Mouse (Mus musculus): ENCODE results near the gene H1f0. TPM values are rescaled to one million over a fixed set of nuclear protein-coding genes. Genes with fewer than 3 reads are reported as not detected.

Gene H1f0
- total RNA-seq (2021): 100 to 1,000 TPM; 262 to 304 TPM

DNA sequence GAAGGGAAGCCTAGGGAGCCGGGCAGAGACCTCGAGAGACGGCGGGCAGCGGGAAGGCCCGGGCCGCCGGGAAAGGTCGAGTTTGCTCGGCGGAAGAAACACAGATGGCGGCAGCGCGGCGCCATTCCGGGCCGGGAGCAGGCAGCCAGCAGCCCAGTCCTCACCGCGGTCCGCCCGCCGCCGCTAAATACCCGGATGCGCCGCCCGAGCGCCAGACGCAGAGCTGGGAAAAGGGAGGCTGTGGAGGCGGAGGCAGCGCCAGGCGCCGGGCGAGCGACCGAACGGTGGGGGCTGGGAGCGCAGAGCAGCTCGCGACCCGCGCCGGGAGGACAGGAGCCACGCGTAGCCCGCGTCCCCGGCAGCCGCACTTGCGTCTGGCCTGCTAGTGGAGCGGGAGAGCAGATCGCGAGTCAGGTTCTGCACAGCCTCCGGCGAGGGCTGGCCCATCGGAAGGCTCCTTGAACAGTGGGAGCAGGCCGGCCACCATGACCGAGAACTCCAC, at the start of gene H1f0:
Gene H1f0, plus strand, starts transcription at position 214 of the 502 bp plus-strand sequence.
- peak; percentile 98 for DNase-seq

DNA sequence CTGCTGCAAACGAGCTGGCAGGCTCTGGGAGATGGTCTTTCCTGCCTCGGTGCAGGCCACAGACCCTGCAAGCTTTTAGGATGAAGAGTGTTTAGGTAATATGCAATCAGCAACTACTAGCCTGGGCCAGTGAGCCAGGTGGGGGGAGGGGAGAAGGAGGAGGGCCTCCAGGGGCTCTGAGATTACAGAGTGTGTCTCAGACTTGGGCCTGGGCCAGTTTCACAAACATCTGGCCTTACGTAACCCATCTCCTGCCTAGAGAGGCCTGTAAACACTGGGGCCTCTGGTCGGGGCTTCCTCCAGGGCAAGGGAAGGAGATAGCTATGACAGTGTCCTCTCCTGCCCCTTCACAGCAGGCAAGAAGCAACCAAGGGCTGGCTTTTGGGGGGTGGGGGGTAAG, 49.4 kb upstream of the H1f0 start:
- DNase-seq: peak; percentile 92

DNA sequence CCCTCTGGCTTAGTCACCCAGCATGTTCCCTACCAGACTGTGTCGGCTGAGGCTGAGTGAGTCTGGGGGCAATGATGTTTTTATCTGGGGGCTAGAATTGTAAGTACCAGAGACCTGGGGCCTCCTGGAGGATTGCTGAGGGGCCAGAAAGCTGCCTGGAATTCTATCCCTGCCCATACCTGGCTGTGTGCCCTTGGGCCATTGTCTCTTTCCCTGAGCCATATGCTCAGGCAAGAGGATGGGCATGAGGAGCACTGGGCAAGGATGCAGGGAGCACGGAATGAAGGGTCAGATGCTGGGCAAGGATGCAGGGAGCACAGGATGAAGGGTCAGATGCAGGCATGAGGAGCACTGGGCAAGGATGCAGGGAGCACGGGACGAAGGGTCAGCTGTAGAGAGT, 48.2 kb upstream of the H1f0 start:
- DNase-seq: no peak

DNA sequence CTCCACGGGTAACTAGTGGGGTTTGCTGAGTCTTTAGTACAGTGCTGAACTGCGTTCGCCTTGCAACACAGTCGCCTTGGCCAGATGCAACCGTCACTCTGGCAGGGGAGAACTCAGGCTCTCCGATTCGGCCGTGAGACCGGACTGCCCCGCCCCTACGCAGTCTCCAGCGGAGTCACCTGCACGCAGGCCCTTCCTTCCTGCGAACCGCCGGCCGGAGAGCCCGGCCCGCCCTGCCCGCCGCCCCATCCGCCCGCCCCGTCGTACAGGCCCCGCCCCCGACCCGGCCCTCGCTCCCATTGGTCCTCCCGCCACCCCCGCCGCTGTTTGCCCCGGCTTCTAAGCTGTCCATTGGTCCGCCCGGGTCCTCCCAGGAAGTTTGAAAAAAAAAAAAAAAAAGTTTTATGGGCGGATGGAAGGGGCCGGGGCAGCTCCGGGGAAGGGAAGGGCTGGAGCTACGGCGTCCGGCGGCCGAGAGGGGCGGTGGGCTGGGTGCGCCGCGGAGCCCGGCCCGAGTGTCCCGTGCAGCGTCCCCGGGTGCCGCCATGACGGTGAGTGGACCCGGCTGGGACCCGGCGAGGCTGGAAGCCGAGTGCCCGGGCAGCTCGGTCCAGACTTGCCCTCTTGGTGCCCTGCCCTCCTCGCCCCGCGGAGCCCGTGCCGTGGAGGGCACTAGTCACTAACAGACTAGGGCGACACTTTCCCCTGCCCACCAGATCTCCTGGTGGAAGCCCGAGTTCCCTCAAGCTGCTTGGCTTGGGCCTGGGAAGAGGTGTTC, 45.4 kb upstream of the H1f0 start:
- peak; percentile 92 for DNase-seq

DNA sequence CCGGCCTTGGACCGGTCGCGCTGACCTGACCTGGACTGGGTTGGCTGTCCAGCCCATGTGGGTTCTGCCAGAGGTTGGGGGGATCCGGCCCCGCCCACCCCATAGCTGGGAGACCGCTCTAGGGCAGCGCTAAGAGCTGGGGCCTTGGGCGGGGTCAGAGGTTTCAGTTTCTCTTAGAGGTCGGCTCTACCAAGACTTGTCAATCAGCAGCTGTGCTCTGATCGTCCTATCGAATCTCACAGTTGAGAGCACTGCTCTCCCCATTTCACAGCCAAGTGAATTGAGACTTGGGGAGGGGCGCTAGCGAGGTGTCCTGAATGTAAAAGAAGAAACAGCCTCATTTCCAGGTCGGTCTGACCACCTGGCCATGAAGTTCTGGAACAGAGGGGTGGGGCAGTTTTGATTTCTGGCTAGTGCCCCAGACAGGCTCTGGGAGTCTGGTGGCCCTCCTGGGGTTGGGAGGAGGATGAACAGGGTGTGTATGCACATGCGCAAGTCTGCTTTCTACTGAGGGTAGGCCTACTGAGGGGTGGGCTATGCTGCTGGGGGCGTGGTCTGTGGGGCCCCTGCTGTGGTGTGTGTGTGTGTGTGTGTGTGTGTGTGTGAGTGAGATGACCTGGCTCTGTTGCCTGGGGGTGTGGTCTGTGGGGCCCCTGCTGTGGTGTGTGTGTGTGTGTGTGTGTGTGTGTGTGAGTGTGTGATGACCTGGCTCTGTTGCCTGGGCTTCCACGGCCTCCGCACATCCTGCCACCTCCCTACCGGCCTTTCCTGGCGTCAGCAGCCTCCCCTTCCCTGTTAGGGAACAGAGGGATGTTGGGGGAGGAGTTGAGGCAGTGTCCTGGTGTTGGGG, 44.6 kb upstream of the H1f0 start:
- DNase-seq: peak; percentile 71

DNA sequence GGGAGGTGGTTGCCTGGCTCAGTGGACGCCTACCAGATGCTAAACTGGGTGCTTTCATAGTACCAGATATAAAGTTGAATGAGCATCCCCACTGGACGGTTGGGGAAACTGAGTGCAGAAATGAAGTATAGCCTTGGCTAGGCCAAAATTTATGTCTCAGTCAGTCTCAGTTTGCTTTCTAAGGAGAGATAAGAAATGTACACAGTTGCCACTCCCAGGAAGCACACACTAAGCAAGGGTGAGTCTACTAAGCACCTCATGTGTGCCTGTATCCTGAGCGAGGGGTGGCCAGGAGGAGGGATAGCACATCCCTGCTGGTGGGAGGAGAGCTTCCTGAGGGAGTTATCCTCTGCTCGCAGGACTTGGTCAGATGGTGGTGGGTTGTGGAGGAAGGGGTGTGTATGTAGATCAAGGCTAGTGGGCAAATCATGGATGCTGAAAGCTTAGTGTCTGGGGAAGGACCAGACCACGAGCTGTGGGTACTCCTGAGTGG, 43.9 kb upstream of the H1f0 start:
- DNase-seq: no peak

DNA sequence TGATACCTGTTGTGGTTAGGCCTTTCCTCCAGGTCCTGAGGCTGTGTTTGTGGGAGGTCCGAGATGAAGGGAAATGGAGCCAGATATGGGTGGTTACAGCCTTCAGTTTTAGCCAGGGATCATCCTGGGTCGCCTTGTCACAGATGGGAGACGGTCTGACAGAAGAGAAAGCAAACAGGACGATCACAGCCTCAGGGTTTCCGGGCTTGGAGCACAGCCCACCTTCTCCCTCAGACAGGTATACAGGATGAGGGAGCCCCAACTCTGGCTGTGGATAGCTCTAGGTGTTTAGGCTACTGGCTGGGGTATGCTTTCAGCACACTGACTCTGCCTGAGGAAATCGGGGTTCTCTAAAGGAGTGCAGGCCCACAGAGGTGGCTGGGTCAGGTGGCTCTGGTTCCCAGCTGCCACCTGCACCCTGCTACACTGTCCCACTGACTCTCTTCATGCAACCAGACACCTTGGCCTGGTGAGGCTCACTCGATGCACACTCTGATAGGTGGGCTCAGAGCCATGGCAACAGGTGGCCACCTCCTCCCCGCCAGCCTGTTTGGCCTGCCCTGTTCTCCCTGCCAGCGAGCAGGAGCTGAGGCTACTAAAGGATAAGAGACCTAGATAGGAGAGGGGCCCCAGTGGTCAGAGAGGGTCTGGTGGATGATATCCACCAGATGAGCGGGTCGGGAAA, 41.6 kb upstream of the H1f0 start:
- no peak for DNase-seq

DNA sequence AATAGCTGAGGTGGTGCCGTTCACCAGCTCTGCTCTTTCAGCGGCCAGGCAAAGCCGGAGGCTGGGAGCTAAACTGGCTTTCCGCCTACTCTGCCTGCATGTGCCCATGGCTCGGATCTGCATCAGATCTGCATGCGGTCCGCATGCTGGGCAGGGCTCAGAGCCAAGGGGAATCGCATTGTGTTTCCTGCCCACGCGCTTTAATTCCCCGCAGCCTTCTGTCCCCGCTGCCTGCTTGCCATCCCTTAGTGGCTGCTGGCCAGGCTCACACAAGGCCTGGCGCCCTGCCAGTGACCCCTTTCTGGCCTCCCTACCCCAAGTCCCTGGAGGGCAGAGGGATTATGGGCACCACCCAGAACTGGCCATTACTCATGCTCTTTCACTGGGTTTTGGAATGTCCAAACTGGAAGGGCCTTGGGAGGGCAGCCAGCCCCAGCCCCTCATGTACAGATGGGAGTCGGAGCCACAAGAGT, 39.7 kb upstream of the H1f0 start:
- DNase-seq: peak; percentile 77

DNA sequence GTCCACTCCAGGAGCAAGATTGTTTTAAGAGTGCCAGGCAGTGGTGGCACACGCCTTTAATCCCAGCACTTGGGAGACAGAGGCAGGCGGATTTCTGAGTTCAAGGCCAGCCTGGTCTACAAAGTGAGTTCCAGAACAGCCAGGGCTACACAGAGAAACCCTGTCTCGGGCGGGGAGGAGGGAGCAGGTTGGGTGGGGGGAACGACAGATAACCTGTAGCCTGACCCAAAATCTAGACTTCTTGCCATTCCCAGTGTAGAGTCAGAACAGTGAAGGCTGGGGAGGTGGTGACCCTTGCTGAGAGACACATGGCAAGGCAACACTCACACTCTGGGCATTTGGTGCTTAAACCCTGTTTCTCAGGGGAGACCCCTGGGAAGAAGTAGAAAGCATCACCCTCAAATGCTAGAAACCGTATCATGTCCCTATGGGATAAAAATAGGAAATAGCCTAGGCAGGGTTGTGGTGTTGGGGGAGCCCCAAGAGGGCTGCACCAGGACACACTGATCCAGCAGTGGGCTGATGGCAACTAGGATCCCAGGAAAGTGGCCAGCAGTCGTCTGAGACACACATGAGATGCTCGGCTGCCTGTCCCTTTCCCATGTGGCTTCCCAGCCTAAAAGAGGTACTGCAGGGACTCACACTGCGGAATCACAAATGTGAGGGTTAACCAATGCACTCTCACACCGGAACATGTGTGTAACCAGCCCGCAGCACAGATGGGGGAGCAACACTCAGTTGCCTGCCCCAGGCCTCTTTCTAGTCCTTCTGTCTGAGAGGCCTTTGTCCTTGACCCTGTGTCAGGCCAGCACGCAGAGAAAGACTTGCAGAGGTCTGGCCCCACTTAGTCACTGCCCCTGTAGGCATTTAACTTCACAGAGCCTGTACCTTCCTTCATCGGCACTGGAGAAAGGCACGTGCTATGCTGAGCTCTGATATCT, 38.8 kb upstream of the H1f0 start:
- DNase-seq: no peak

DNA sequence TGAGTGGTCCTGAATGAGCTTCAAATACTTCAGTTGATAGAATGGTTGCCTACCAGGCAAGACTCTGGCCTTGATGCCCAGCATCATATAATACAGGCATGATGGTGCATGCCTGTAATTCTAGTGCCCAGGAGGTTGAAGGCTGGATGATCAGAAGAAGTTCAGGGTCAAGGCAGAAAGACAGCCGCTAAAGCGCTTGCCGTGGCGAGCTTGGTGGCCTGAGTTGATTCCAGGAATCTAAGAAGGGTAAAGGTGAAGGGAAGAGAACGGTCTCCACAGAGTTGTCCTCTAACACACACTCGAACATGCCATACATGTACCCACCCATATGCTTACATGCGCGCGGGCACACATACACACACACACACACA, 38.2 kb upstream of the H1f0 start:
- DNase-seq: no peak

DNA sequence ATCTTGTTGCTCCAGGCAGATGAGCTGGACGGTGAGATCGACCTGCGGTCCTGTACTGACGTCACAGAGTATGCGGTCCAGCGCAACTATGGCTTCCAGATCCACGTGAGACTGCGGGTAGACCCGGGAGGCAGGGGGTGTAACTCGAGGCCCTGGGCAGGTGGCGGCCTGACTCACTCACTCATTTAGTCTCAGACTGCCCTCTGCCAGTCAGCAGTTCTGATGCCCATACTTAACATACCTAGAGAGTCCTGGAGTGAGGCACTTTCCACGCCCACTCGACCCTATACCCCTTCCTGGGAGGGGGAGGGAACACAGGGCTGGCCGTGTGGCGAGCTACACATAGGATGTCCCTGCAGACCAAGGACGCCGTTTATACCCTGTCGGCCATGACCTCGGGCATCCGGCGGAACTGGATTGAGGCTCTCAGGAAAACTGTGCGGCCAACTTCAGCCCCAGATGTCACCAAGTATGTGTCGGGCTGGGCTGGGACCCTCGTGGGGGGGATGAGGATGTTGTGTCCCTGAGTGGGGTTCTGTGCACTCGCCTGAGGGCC, 37.2 kb upstream of the H1f0 start:
- DNase-seq: no peak

DNA sequence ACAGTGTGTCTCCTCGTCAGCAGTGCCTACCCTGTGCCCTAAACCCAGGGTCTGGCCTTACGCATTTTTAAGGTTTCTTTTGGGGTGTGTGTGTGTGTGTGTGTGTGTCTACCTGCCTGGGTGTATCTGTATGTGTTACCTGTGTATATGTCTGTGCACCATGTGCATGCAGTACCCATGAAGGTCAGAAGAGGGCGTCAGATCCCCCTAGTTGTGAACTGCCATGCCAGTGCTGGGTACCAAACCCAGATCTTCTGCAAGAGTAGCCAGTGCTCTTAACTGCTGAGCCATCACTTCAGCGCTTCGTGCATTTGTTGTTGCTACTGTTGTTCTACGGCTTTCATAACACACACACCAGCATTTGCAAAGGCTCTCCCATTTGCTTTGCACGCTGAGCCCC, 36.0 kb upstream of the H1f0 start:
- DNase-seq: no peak

DNA sequence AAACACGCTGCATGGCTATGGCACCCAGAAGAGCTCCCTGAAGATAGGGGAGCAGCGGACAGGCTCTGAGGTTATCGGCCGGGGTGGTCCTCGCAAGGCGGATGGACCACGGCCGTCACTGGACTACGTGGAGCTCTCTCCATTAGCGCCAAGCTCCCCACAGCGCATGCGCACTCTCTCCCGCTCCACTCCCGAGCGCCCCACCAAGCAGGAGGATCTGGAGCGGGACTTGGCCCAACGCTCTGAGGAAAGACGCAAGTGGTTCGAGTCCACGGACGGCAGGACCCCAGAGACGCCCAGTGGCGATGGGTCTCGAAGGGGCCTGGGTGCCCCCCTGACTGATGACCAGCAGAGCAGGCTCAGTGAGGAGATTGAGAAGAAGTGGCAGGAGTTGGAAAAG, 35.3 kb upstream of the H1f0 start:
- DNase-seq: no peak

DNA sequence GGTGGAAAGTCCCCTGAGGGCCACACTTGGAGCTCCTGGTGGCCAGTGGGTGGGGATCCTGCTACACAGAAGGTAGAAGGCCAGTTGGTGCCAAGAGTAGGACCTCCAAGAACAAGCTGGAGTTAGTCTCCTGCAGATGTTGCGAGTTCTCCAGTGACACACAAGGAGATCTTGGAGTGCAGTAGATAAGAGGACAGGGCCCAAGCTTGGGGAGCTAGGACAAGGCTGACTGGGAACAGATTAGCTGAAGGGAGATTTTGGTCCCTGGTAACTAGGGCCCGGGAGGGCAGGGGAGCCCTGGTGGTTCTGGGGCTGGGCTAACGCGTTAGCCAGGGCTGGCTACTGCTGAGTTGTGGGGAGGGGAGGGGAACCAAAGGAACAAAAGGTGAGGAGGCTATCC, 32.3 kb upstream of the H1f0 start:
- DNase-seq: no peak

DNA sequence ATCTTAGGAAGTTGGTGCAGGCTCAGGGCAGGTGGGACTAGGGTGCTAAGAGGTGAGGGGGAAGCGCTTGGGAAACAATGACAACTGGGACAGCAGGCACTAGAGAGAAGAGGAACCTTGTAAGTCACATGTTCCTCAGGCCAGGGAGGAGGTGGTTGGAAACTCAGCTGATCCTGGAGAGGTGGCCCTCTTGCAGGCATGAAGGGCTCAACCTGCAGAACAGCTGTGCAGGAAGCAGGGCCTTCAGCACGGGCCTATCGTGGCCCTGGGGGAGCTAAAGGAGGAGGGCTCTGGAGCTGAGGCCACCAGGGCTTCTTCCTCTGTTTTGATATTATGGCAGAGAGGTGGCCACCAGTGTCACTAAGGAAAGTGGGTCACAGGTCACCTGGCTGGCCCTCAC, 31.6 kb upstream of the H1f0 start:
- no peak for DNase-seq

DNA sequence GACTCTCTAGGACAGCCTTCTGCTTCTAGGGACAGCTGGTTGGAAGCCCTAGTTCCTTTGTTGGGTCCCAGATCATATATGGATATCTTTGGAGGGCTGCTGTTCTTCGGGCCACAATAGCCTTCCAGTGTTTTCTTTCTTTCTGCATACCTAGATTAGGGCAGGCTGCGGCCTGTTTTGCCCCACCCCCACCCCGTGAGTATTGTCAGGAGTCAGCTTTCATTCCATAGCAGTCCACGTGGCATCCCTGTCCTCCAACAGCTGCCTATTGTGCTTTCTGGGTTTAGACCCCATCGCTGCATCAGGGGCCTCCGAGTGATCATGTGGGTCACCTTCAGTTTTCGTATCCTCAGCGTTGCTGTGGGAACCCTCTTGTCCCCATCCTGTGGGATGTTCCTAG, 29.9 kb upstream of the H1f0 start:
- no peak for DNase-seq

DNA sequence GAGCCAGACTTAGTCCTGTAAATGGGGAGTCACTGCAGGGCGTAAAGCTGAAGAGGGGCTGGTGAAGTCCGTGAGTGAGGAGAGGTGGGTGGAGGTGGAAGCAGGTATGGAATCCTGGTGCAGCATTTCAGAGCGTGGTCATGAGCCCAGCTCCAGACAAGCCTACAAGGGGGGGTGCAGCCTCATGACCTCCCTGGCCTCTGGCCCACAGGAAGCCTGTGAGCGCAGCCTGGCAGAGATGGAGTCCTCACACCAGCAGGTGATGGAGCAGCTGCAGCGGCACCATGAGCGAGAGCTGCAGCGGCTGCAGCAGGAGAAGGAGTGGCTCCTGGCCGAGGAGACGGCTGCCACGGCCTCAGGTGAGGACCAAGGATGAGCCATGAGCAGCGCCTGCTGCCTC, 28.7 kb upstream of the H1f0 start:
- no peak for DNase-seq

DNA sequence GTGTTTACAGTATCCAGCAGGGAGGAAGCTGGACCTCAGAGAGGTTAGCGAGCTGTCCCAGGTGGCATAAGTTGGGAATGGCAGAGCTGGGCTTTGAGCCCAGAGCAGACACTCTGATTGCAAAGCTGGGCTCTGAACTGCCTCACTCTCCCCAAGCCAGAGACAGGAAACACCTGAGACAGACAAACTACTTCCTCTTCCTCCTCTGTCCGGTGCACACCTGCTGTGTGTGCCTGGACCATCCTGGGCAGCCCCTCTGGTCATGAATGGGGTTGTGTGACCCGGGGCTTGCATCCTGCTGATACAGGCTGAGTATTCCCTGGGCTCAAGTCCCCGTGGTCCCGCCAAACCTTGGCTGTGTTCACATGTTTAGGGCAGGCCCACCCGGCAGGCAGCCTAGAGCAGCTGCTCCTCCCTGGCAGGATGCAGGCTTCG, 27.9 kb upstream of the H1f0 start:
- no peak for DNase-seq

DNA sequence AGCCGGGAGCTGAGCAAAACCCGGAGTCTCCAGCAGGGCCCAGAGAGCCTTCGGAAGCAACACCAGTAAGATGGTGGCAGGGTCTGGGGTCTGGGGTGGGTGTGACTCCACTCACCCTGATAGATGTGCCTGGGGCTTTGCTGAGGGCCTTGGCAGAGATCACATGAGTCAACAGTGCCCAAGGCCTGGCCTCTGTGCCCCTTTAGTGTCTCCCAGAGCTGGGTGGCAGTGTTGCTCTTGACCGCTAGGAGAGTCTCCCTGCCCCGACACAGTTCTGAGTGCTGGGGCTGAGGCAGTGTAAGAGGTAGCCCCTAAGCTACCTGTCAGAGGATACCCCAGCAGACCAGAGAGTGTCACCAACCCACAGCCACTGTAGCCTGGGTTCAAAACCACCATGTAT, 26.7 kb upstream of the H1f0 start:
- DNase-seq: no peak

DNA sequence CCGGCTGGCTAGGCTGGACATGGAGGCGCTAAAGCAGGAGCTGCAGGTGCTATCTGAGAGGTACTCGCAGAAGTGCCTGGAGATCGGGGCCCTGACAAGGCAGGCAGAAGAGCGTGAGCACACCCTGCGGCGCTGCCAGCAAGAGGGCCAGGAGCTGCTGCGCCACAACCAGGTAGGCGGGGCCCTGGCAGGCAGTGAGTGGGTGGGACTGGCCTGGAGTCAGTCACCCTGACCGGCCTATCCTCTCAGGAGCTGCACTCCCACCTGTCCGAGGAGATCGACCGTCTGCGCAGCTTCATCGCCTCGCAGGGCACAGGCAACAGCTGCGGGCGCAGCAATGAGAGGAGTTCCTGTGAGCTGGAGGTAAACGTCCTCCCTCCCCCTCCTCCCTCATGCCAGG, 26.2 kb upstream of the H1f0 start:
- peak; percentile 45 for DNase-seq

DNA sequence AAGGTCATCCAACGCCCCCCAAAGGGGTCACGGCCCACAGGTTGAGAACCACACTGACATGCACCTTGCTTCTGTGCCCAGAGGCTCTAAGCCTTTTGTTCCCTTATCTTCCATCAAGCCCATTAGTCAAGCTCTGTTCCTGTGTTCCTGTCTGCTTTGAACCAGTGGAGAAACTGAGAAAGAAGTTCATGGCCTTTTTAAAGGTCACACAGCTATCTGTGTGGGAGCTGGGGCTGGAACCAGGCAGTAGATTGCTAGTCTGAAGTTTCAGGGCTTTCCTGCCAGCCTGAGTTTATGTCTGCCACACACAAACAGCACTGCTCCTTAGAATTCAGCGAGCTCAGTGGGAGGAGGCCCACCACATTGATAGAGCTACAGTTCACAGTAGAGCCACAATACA, 25.2 kb upstream of the H1f0 start:
- no peak for DNase-seq

Measured in heart, postnatal 4 days (tissue).